13 mouse cellular contexts compared by ENCODE assay signal in genomic region chr4:97990431-97990830, GRCm38 (mm10).
DNase-seq lines count a peak whose midpoint lies in the region; ATAC-seq and TF ChIP-seq lines count a peak whose summit lies in the region.
"Had no signal": no experiment of that assay in that cellular context is flagged by ENCODE, and none has a peak within 500 bp of the region (broad histone marks: within the 10 kb centered on the region; RNA-seq: fewer than 3 reads in every experiment).

No protein-coding gene starts in this region.

- no peaks in the 10 kb centered on the region for H3K27me3 ChIP-seq in kidney, adult 2 months (replicated peaks; ENCODE audit: control insufficient read depth, insufficient read depth, low read length)
- no peaks in the 10 kb centered on the region for H3K27me3 ChIP-seq in heart, embryonic 15.5 days
- H3K27me3 ChIP-seq: forebrain, embryonic 13.5 days had no signal

- H3K4me1 ChIP-seq in kidney, adult 2 months (ENCODE audit: control insufficient read depth, insufficient read depth, low read length): peaks cover 19% of the 10 kb centered on the region
- peaks cover 40% of the 10 kb centered on the region for H3K4me1 ChIP-seq in heart, embryonic 15.5 days (replicated peaks)

- H3K9ac ChIP-seq in heart, embryonic 15.5 days: no peak overlapping the region
- H3K9ac ChIP-seq: forebrain, embryonic 13.5 days; hindbrain, embryonic 14.5 days had no signal

- no peak overlapping the region for H3K4me2 ChIP-seq in heart, embryonic 15.5 days
- H3K4me2 ChIP-seq: forebrain, embryonic 13.5 days; hindbrain, embryonic 14.5 days had no signal

- ATAC-seq in heart, embryonic 15.5 days (replicated peaks; ENCODE audit: insufficient number of reproducible peaks, insufficient read depth, low FRiP score, low read depth): peak; percentile 74
- ATAC-seq: forebrain, embryonic 13.5 days had no signal

- TF ChIP-seq CTCF in kidney, adult 2 months (conservative IDR thresholded peaks at IDR 0.05; ENCODE audit: insufficient read depth, insufficient read length, low read depth, low read length): no peak

- intact Hi-C loops in left cerebral cortex, postnatal 14 days (cut with DNase I): no loop called here

- peak; percentile 52 for DNase-seq in kidney, adult 2 months
- DNase-seq in kidney, adult 11 months: no peak
- DNase-seq in embryo, embryonic 11 days: peak; percentile 41
- peak; percentile 53 for DNase-seq in lung, postnatal 25 days (ENCODE audit: low spot score)
- no peak for DNase-seq in frontal cortex, postnatal 10 days (ENCODE audit: low spot score in 2 of 2)
- no peak for DNase-seq in left cerebral cortex, postnatal 14 days (ENCODE audit: low spot score in 2 of 2)
- DNase-seq in thymus, postnatal 10 days (ENCODE audit: low spot score in 2 of 2): no peak
- DNase-seq: cerebellum, adult 9-10 months; thymus, adult 18-20 months had no signal

- H3K36me3 ChIP-seq in kidney, adult 2 months (ENCODE audit: control insufficient read depth, insufficient read depth, low read length): no peaks in the 10 kb centered on the region
- no peaks in the 10 kb centered on the region for H3K36me3 ChIP-seq in heart, embryonic 15.5 days

- WGBS in kidney, adult 2 months: 16% methylated on average over 5 of the region's 5 CpGs
- WGBS in heart, embryonic 15.5 days: 26% methylated on average over 5 of the region's 5 CpGs

- H3K9me3 ChIP-seq in heart, embryonic 15.5 days (replicated peaks): no peaks in the 10 kb centered on the region
- H3K9me3 ChIP-seq: forebrain, embryonic 13.5 days had no signal

- no peak overlapping the region for H3K4me3 ChIP-seq in kidney, adult 2 months (ENCODE audit: insufficient read depth, low read depth, low read length)
- H3K4me3 ChIP-seq in heart, embryonic 15.5 days: no peak overlapping the region
- H3K4me3 ChIP-seq: forebrain, embryonic 13.5 days had no signal

- no peak for TF ChIP-seq POLR2A in kidney, adult 2 months (IDR thresholded peaks at IDR 0.05; ENCODE audit: low read depth, low read length)

- no peak overlapping the region for H3K27ac ChIP-seq in kidney, adult 2 months (ENCODE audit: insufficient read depth, low read depth, low read length)
- peak overlapping the region; percentile 64 for H3K27ac ChIP-seq in heart, embryonic 15.5 days
- H3K27ac ChIP-seq: forebrain, embryonic 13.5 days; hindbrain, embryonic 14.5 days; macrophage had no signal

Comparison
In these comparisons a context has a peak if more than half of its experiments do, and no peak if none do; other contexts are left out.
1. DNase-seq: peak in kidney, adult 2 months (single experiment), embryo, embryonic 11 days (single experiment) and lung, postnatal 25 days (single experiment); none in kidney, adult 11 months (single experiment), frontal cortex, postnatal 10 days (0 of 2), left cerebral cortex, postnatal 14 days (0 of 2) and thymus, postnatal 10 days (0 of 2).